Mouse (Mus musculus): ENCODE data around the gene Ucn2. TPM values are rescaled to one million over a fixed set of nuclear protein-coding genes. Genes with fewer than 3 reads are reported as not detected.

Ucn2 gene
- total and polyA plus RNA-seq, 2 experiments from 2014 or later, result not detected

DNA sequence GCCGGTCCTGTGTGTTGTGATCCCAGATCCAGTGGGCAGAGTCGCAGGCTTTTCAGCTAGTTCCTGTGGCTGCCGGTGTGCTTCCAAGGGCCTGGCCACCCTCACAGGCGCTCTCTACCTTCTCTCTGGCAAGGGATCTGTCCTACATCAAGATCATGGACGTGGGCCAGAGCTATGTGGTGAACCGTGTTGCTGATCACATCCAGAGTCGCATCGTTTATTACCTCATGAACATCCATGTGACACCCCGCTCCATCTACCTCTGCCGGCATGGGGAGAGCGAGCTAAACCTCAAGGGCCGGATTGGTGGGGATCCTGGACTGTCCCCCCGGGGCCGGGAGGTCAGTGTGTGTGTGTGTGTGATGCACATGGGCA lies 24.5 kb downstream of the Ucn2 start:
- H3K27ac ChIP-seq (ENCODE audit: low read depth), result no peak overlapping the region
- no peaks in the 10 kb centered on the region for H3K4me1 ChIP-seq (ENCODE audit: control insufficient read depth, insufficient read depth)
- H3K36me3 ChIP-seq (replicated peaks; ENCODE audit: control insufficient read depth, insufficient read depth, low read length), result no peaks in the 10 kb centered on the region
- no peaks in the 10 kb centered on the region for H3K27me3 ChIP-seq (ENCODE audit: control insufficient read depth, insufficient read depth, low read length)
- ATAC-seq (ENCODE audit: insufficient read depth, low read depth) (no peak), DNase-seq (ENCODE audit: low spot score) (no peak)
- no peak for TF ChIP-seq CTCF (IDR thresholded peaks at IDR 0.05; ENCODE audit: low read depth)
- H3K4me3 ChIP-seq (ENCODE audit: low read depth, low read length), result no peak overlapping the region
- 65% methylated on average over 14 of the region's 14 CpGs for WGBS
- no peaks in the 10 kb centered on the region for H3K9me3 ChIP-seq (replicated peaks; ENCODE audit: control insufficient read depth, low read length)
- no peak overlapping the region for H3K9ac ChIP-seq (replicated peaks; ENCODE audit: low read depth, low read length)
- H3K4me2 ChIP-seq (ENCODE audit: low read depth, low read length), result no peak overlapping the region

DNA sequence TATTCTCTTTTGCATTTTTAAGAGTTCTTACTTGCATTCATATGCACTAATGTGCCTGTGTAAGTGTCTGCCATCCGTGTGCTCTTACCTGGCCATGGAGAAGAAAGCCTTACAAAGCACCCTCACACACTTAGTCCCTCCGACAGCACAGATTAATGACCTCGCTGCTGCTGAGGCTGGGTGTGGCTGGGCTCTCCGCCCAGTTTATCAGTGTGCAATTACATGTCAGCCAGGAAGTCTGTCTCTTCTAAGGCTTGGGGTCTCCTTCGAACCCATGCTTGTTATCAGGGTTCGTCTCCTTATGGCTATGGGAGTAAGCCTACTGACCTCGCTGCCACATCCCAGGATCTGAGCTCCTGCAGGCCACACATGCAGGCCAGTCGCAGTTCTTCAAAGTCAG lies 29.6 kb downstream of the Ucn2 start:
- DNase-seq (ENCODE audit: low spot score) (no peak), ATAC-seq (ENCODE audit: insufficient read depth, low read depth) (no peak)
- Histone ChIP-seq H3K27me3 (ENCODE audit: control insufficient read depth, insufficient read depth, low read length) (no peaks in the 10 kb centered on the region), H3K4me3 (ENCODE audit: low read depth, low read length) (no peak overlapping the region), H3K9me3 (replicated peaks; ENCODE audit: control insufficient read depth, low read length) (no peaks in the 10 kb centered on the region), H3K9ac (replicated peaks; ENCODE audit: low read depth, low read length) (no peak overlapping the region), H3K4me2 (ENCODE audit: low read depth, low read length) (no peak overlapping the region), H3K36me3 (replicated peaks; ENCODE audit: control insufficient read depth, insufficient read depth, low read length) (no peaks in the 10 kb centered on the region), H3K27ac (ENCODE audit: low read depth) (no peak overlapping the region), H3K4me1 (ENCODE audit: control insufficient read depth, insufficient read depth) (no peaks in the 10 kb centered on the region)
- WGBS, result 46% methylated on average over 8 of the region's 8 CpGs
- no peak for TF ChIP-seq EP300 (IDR thresholded peaks at IDR 0.05; ENCODE audit: low read depth)
- no peak for TF ChIP-seq CTCF (IDR thresholded peaks at IDR 0.05; ENCODE audit: low read depth)

GRCm38 (mm10) chr9:109016973-109017604 lies 31.3 kb downstream of the Ucn2 start:
- Histone ChIP-seq H3K27ac (ENCODE audit: low read depth) (no peak overlapping the region), H3K9ac (replicated peaks; ENCODE audit: low read depth, low read length) (no peak overlapping the region), H3K36me3 (replicated peaks; ENCODE audit: control insufficient read depth, insufficient read depth, low read length) (no peaks in the 10 kb centered on the region), H3K27me3 (ENCODE audit: control insufficient read depth, insufficient read depth, low read length) (no peaks in the 10 kb centered on the region), H3K9me3 (replicated peaks; ENCODE audit: control insufficient read depth, low read length) (no peaks in the 10 kb centered on the region), H3K4me1 (ENCODE audit: control insufficient read depth, insufficient read depth) (no peaks in the 10 kb centered on the region), H3K4me3 (ENCODE audit: low read depth, low read length) (no peak overlapping the region), H3K4me2 (ENCODE audit: low read depth, low read length) (no peak overlapping the region)
- TF ChIP-seq CTCF (IDR thresholded peaks at IDR 0.05; ENCODE audit: low read depth) (no peak), EP300 (IDR thresholded peaks at IDR 0.05; ENCODE audit: low read depth) (no peak)
- DNase-seq (ENCODE audit: low spot score), result no peak
- no peak for ATAC-seq (ENCODE audit: insufficient read depth, low read depth)
- WGBS, result 42% methylated on average over 11 of the region's 11 CpGs

DNA sequence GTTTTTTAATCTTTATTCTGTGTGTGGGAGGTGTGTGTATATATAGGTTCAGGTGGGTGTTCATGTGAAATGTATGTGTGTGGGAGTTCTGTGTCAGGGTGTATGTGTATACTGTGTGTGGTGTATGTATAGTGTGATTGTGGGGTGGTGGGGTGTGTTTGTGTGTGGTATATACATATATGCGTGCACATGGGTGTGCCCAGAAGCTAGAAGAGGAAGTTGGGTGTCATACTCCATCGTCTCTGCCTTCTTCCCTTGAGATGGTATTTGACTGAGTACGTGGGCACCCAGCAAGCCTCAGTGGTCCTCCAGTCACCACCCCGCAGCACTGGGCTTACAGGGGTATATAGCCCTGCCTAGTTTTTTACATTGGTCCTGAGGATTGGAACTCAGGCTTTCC lies 35.6 kb downstream of the Ucn2 start:
- no peaks in the 10 kb centered on the region for H3K4me1 ChIP-seq (ENCODE audit: control insufficient read depth, insufficient read depth)
- ATAC-seq (ENCODE audit: insufficient read depth, low read depth) (no peak), DNase-seq (ENCODE audit: low spot score) (no peak)

GRCm38 (mm10) chr9:109022866-109023685 lies 37.3 kb downstream of the Ucn2 start:
- Histone ChIP-seq H3K36me3 (replicated peaks; ENCODE audit: control insufficient read depth, insufficient read depth, low read length) (no peaks in the 10 kb centered on the region), H3K27me3 (ENCODE audit: control insufficient read depth, insufficient read depth, low read length) (no peaks in the 10 kb centered on the region), H3K4me2 (ENCODE audit: low read depth, low read length) (no peak overlapping the region), H3K4me1 (ENCODE audit: control insufficient read depth, insufficient read depth) (no peaks in the 10 kb centered on the region), H3K9me3 (replicated peaks; ENCODE audit: control insufficient read depth, low read length) (no peaks in the 10 kb centered on the region), H3K9ac (replicated peaks; ENCODE audit: low read depth, low read length) (no peak overlapping the region), H3K4me3 (ENCODE audit: low read depth, low read length) (no peak overlapping the region), H3K27ac (ENCODE audit: low read depth) (no peak overlapping the region)
- 75% methylated on average over 17 of the region's 17 CpGs for WGBS
- no peak for TF ChIP-seq EP300 (IDR thresholded peaks at IDR 0.05; ENCODE audit: low read depth)
- TF ChIP-seq CTCF (IDR thresholded peaks at IDR 0.05; ENCODE audit: low read depth), result no peak
- no peak for ATAC-seq (ENCODE audit: insufficient read depth, low read depth)
- no peak for DNase-seq (ENCODE audit: low spot score)

More for the DNA sequence above, 35.6 kb downstream of the Ucn2 start:
- Histone ChIP-seq H3K27ac (ENCODE audit: low read depth) (no peak overlapping the region), H3K4me2 (ENCODE audit: low read depth, low read length) (no peak overlapping the region), H3K4me3 (ENCODE audit: low read depth, low read length) (no peak overlapping the region), H3K36me3 (replicated peaks; ENCODE audit: control insufficient read depth, insufficient read depth, low read length) (no peaks in the 10 kb centered on the region), H3K27me3 (ENCODE audit: control insufficient read depth, insufficient read depth, low read length) (no peaks in the 10 kb centered on the region), H3K9me3 (replicated peaks; ENCODE audit: control insufficient read depth, low read length) (no peaks in the 10 kb centered on the region), H3K9ac (replicated peaks; ENCODE audit: low read depth, low read length) (no peak overlapping the region)
- TF ChIP-seq EP300 (IDR thresholded peaks at IDR 0.05; ENCODE audit: low read depth), result no peak
- no peak for TF ChIP-seq CTCF (IDR thresholded peaks at IDR 0.05; ENCODE audit: low read depth)
- WGBS, result 78% methylated on average over 4 of the region's 4 CpGs
